Mouse (Mus musculus) cerebral cortex, adult 2 months (tissue): Measurements from ENCODE around the gene Trank1.

Experiments used
- WGBS: fragments of 180-500 bp; shearing (Covaris S2); methylation state at CpG from one replicate; pipeline ENCODE4 v1.1.7; 2018; 5-methylcytosine and 5-hydroxymethylcytosine counted together

Trank1 gene

GRCm38 (mm10) chr9:111311031-111311842, at the start of gene Trank1:
TSS of gene Trank1 (plus strand) at chr9:111311739.
- 8% methylated on average over 72 of the region's 72 CpGs for WGBS

- 95% methylated on average over 2 of the region's 2 CpGs for WGBS
Measured at GRCm38 (mm10) chr9:111267998-111268397, 43.5 kb upstream of the Trank1 start.

GRCm38 (mm10) chr9:111270606-111271005, 40.9 kb upstream of the Trank1 start:
- 16% methylated on average over 5 of the region's 5 CpGs for WGBS

- WGBS, result under 1% methylated on average over 32 of the region's 32 CpGs
Measured at GRCm38 (mm10) chr9:111271056-111271433, 40.5 kb upstream of the Trank1 start.

GRCm38 (mm10) chr9:111271434-111272160, 39.9 kb upstream of the Trank1 start, which contains the start of the genes Mlh1 and Epm2aip1:
TSS of gene Mlh1 (minus strand) at chr9:111271791.
TSS of gene Epm2aip1 (plus strand) at chr9:111271929.
- under 1% methylated on average over 64 of the region's 64 CpGs for WGBS

GRCm38 (mm10) chr9:111272356-111272755, 39.2 kb upstream of the Trank1 start:
- WGBS, result 2% methylated on average over 19 of the region's 19 CpGs

- WGBS, result 55% methylated on average over 15 of the region's 15 CpGs
Measured at GRCm38 (mm10) chr9:111272996-111273785, 38.3 kb upstream of the Trank1 start.

- WGBS, result 39% methylated on average over 1 of the region's 1 CpGs
Measured at GRCm38 (mm10) chr9:111273958-111274357, 37.6 kb upstream of the Trank1 start.

- 35% methylated on average over 1 of the region's 1 CpGs for WGBS
Measured at GRCm38 (mm10) chr9:111275156-111275555, 36.4 kb upstream of the Trank1 start.

- WGBS, result 68% methylated on average over 3 of the region's 3 CpGs
Measured at GRCm38 (mm10) chr9:111285061-111285460, 26.5 kb upstream of the Trank1 start.

- 33% methylated on average over 5 of the region's 5 CpGs for WGBS
Measured at GRCm38 (mm10) chr9:111285676-111286075, 25.9 kb upstream of the Trank1 start.

GRCm38 (mm10) chr9:111286468-111286867, 25.1 kb upstream of the Trank1 start:
- WGBS, result 81% methylated on average over 2 of the region's 2 CpGs

- 96% methylated on average over 4 of the region's 4 CpGs for WGBS
Measured at GRCm38 (mm10) chr9:111287956-111288355, 23.6 kb upstream of the Trank1 start.

- 55% methylated on average over 9 of the region's 9 CpGs for WGBS
Measured at GRCm38 (mm10) chr9:111289294-111289831, 22.2 kb upstream of the Trank1 start.

- 15% methylated on average over 21 of the region's 21 CpGs for WGBS
Measured at GRCm38 (mm10) chr9:111289832-111290339, 21.7 kb upstream of the Trank1 start.

- WGBS, result 54% methylated on average over 11 of the region's 11 CpGs
Measured at GRCm38 (mm10) chr9:111290539-111291100, 20.9 kb upstream of the Trank1 start.

GRCm38 (mm10) chr9:111293234-111293633, 18.3 kb upstream of the Trank1 start:
- 91% methylated on average over 4 of the region's 4 CpGs for WGBS

GRCm38 (mm10) chr9:111294911-111295310, 16.6 kb upstream of the Trank1 start:
- 92% methylated on average over 6 of the region's 6 CpGs for WGBS

- WGBS, result 66% methylated on average over 2 of the region's 2 CpGs
Measured at GRCm38 (mm10) chr9:111295323-111295722, 16.2 kb upstream of the Trank1 start.

- WGBS, result 69% methylated on average over 7 of the region's 7 CpGs
Measured at GRCm38 (mm10) chr9:111296433-111296832, 15.1 kb upstream of the Trank1 start.

GRCm38 (mm10) chr9:111298606-111299005, 12.9 kb upstream of the Trank1 start:
- WGBS, result 80% methylated on average over 2 of the region's 2 CpGs
